Mouse (Mus musculus) liver, adult 2 months (tissue): Measurements from ENCODE around the gene Lclat1. TPM values are rescaled to one million over a fixed set of nuclear protein-coding genes. Genes with fewer than 3 reads are reported as not detected.

ENCODE experiments used
- DNase-seq: peaks from one replicate; pipeline ENCODE4 v3.0.0-alpha.2; 2011; ENCODE audit warnings: low read depth, low spot score; ENCODE audit errors: extremely low read depth
- H3K27ac ChIP-seq: fragments of 200-500 bp; replicated peaks from 2 replicates; pipeline ENCODE4 v1.5.1; 2012; ENCODE audit warnings: low read depth, mild to moderate bottlenecking, control low read depth, inconsistent platforms, low read length; ENCODE audit not compliant: insufficient read depth
- H3K27me3 ChIP-seq: fragments of 200-500 bp; 2 replicates; pipeline ENCODE4 v1.6.1; 2012; ENCODE audit warnings: mild to moderate bottlenecking, moderate library complexity, low read length, inconsistent platforms; ENCODE audit not compliant: control insufficient read depth, insufficient read depth
- H3K36me3 ChIP-seq: fragments of 200-500 bp; 2 replicates; pipeline ENCODE4 v1.6.1; 2012; ENCODE audit warnings: low read length, inconsistent platforms; ENCODE audit not compliant: control insufficient read depth, insufficient read depth
- H3K4me1 ChIP-seq: fragments of 200-500 bp; 2 replicates; pipeline ENCODE4 v1.6.1; 2011; ENCODE audit warnings: low read length; ENCODE audit not compliant: control insufficient read depth, insufficient read depth
- H3K4me3 ChIP-seq: fragments of 200-500 bp; 2 replicates; pipeline ENCODE4 v1.5.1; 2011; ENCODE audit warnings: low read depth, mild to moderate bottlenecking, control low read depth, low read length, moderate library complexity; ENCODE audit not compliant: insufficient read depth
- H3K79me2 ChIP-seq: fragments of 200-500 bp; 2 replicates; pipeline ENCODE4 v1.6.1; 2012; ENCODE audit warnings: inconsistent platforms, mild to moderate bottlenecking, low read length, moderate library complexity; ENCODE audit not compliant: control insufficient read depth, insufficient read depth
- H3K9ac ChIP-seq: fragments of 200-500 bp; 2 replicates; pipeline ENCODE4 v1.6.1; 2012; ENCODE audit warnings: low read depth, mild to moderate bottlenecking, control low read depth, inconsistent platforms, low read length
- CTCF ChIP-seq: fragments of 200-500 bp; IDR thresholded peaks from 2 replicates; pipeline ENCODE4 v1.5.1; 2011; ENCODE audit warnings: low read depth, low read length, control low read depth
- POLR2A ChIP-seq: fragments of 200-500 bp; IDR thresholded peaks from 2 replicates; pipeline ENCODE4 v1.6.1; 2011; ENCODE audit warnings: low read length, control low read depth; ENCODE audit not compliant: insufficient read depth; ENCODE audit errors: extremely low read depth
- WGBS: fragments of 180-500 bp; shearing (Covaris S2); methylation state at CpG from one replicate; pipeline ENCODE4 v1.1.7; 2018; 5-methylcytosine and 5-hydroxymethylcytosine counted together
- polyA plus RNA-seq: library from polyadenylated mRNA; depleted of rRNA; stranded (reverse); fragments of >200 nt; gene quantifications from 2 replicates; pipeline ENCODE4 v1.2.3, GENCODE M21; 2012
- total RNA-seq: library from RNA; depleted of rRNA; stranded (reverse); fragments of >200 nt; gene quantifications from 2 replicates; pipeline ENCODE4 v1.2.3, GENCODE M21; 2014

Gene Lclat1
- total and polyA plus RNA-seq, 2 experiments, result 12.3 to 24.1 TPM

DNA sequence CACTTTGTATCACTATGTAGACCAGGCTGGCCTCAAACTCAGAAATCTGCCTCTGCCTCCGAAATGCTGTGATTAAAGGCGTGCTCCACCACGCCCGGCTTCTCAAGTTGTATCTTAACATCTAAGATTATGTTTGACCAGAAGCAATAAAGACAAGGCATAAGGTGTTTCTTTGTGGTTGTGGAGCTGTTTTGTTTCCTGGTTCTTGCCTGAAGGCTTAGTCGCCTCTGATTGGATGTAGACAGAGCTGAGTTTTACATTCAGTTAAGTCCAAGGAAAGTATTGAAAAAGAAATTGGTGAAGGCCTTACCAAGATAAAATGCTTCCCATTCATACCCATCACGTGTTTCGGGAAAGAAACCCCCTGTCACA is 1.1 kb downstream of the Lclat1 start:
- no peak overlapping the region for H3K27ac ChIP-seq
- peaks cover 19% of the 10 kb centered on the region for H3K79me2 ChIP-seq
- no peak for TF ChIP-seq POLR2A
- no peak overlapping the region for H3K4me3 ChIP-seq
- 85% methylated on average over 7 of the region's 7 CpGs for WGBS
- DNase-seq, result no peak
- H3K36me3 ChIP-seq, result no peaks in the 10 kb centered on the region
- H3K4me1 ChIP-seq, result peaks cover 4% of the 10 kb centered on the region
- H3K9ac ChIP-seq, result no peak overlapping the region
- no peaks in the 10 kb centered on the region for H3K27me3 ChIP-seq

DNA sequence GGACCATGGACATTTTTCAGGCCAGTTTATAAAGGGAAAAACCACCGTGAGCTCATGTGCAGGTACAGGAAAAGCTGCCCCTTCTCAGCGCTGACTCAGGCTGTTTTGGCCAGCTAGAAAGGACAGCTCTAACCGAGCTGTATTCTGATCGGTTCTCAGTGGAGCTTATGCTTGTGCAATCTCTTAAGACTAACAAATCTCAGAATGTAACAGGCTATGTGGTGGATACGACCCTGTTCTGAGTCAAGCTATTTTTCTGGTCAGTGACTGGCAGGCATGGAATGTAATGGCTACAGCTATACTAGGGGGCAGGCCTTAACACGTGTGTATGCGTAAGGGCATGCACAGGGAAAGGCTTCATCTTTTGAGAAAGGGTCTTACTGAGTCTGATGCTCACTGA is 4.3 kb downstream of the Lclat1 start:
- 58% methylated on average over 7 of the region's 7 CpGs for WGBS

DNA sequence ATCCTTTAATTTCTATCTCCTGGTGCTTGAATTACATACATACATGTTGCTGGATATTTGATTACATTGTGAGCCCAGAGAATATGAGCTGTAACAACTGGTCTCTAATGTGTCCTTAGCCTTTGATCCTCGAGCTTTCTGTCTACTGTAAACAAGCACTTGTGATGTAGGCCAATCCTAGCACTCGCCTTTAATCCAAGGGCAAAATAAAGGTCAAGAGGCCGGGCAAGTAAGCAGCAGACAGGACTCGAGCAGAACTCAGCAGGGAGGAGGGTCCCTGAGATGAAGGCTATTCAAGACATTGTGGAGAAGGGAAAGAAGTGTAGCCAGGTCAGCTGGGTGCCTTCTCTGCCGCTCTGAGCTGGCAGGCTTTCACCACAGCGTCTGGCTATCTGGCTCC is 4.8 kb downstream of the Lclat1 start:
- Histone ChIP-seq H3K9ac (no peak overlapping the region), H3K4me3 (no peak overlapping the region), H3K79me2 (peaks cover 24% of the 10 kb centered on the region), H3K4me1 (peaks cover 3% of the 10 kb centered on the region), H3K27ac (no peak overlapping the region), H3K27me3 (no peaks in the 10 kb centered on the region), H3K36me3 (no peaks in the 10 kb centered on the region)
- WGBS, result 29% methylated on average over 6 of the region's 6 CpGs
- DNase-seq, result peak; percentile 68
- TF ChIP-seq POLR2A (no peak), CTCF (no peak)

More for the DNA sequence above, 4.3 kb downstream of the Lclat1 start:
- Histone ChIP-seq H3K79me2 (peaks cover 24% of the 10 kb centered on the region), H3K4me3 (no peak overlapping the region), H3K27ac (no peak overlapping the region), H3K27me3 (no peaks in the 10 kb centered on the region), H3K9ac (no peak overlapping the region), H3K36me3 (no peaks in the 10 kb centered on the region), H3K4me1 (peaks cover 4% of the 10 kb centered on the region)
- TF ChIP-seq POLR2A (no peak), CTCF (no peak)
- DNase-seq, result no peak

DNA sequence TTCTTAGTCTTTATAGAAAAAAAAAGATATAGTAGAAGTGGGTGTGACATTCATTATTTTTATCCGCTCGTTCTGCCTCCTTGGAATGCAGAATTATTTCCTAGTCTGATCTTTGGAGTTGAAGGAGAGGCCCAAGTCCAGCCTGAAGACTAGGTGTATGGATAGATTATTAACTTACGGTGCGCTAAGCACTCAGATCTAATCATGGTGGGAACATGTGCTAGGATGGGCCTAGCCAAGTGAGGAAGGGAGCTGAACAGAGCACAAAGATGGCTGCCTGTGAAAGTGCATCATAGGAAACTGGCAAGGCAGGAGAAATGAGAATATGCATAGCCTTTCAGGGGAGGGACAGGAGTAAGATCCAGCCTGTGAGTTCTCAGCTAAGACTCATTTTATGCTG is 5.4 kb downstream of the Lclat1 start:
- H3K79me2 ChIP-seq, result peaks cover 20% of the 10 kb centered on the region
- 93% methylated on average over 4 of the region's 4 CpGs for WGBS
- no peak overlapping the region for H3K4me3 ChIP-seq
- TF ChIP-seq CTCF (no peak), POLR2A (no peak)
- no peak for DNase-seq
- H3K36me3 ChIP-seq, result no peaks in the 10 kb centered on the region
- no peak overlapping the region for H3K27ac ChIP-seq
- peaks cover 3% of the 10 kb centered on the region for H3K4me1 ChIP-seq
- H3K27me3 ChIP-seq, result no peaks in the 10 kb centered on the region
- H3K9ac ChIP-seq, result no peak overlapping the region

DNA sequence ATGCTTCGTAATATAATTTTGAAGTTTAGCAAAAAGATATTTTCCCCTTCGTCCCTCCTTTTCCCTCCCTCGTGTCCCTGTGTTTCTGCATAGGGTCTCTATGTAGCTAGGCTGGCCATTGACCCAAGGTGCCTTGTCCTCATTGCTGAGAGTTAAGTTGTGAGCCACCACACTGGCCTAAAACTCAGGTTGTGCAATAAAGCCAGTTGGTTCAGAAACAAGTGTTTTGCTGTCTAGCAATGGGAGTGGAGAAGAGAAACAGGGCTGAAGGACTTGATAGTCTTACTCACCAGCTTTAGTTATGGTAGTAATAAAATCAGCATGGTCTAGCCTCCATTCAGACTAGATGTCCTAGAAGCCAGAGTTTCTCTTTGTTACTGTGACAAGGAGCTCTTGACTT is 10.3 kb downstream of the Lclat1 start:
- Histone ChIP-seq H3K9ac (no peak overlapping the region), H3K27me3 (no peaks in the 10 kb centered on the region), H3K79me2 (peaks cover 14% of the 10 kb centered on the region), H3K36me3 (no peaks in the 10 kb centered on the region), H3K4me1 (peaks cover 2% of the 10 kb centered on the region), H3K4me3 (no peak overlapping the region), H3K27ac (no peak overlapping the region)
- TF ChIP-seq POLR2A (no peak), CTCF (no peak)
- WGBS, result 87% methylated on average over 3 of the region's 3 CpGs
- DNase-seq, result peak; percentile 52

DNA sequence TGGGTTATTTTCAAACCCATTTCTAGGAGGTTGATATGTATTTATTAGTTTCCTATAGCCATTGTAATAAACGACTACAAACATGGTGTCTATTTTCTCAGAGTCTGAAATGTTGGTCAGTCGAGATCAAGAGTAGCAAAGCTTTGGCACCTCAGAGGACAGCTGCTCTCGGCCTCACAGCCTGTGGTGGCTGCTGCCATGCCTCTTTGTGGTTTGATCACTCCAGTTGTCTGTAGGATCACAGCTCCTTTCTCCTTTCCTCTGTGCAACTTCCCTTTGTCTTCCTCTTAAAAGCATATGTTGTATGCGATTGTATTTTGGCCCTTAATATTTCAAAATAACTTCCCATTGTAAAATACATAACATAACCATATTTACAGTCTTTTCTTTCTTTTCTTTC is 10.9 kb downstream of the Lclat1 start:
- Histone ChIP-seq H3K4me3 (no peak overlapping the region), H3K9ac (no peak overlapping the region), H3K36me3 (no peaks in the 10 kb centered on the region), H3K27ac (no peak overlapping the region), H3K4me1 (peaks cover 2% of the 10 kb centered on the region), H3K27me3 (no peaks in the 10 kb centered on the region), H3K79me2 (peaks cover 13% of the 10 kb centered on the region)
- TF ChIP-seq CTCF (no peak), POLR2A (no peak)
- no peak for DNase-seq
- WGBS, result 83% methylated on average over 4 of the region's 4 CpGs
